ENCODE assay signal across 8 mouse cellular contexts in the genomic region with DNA sequence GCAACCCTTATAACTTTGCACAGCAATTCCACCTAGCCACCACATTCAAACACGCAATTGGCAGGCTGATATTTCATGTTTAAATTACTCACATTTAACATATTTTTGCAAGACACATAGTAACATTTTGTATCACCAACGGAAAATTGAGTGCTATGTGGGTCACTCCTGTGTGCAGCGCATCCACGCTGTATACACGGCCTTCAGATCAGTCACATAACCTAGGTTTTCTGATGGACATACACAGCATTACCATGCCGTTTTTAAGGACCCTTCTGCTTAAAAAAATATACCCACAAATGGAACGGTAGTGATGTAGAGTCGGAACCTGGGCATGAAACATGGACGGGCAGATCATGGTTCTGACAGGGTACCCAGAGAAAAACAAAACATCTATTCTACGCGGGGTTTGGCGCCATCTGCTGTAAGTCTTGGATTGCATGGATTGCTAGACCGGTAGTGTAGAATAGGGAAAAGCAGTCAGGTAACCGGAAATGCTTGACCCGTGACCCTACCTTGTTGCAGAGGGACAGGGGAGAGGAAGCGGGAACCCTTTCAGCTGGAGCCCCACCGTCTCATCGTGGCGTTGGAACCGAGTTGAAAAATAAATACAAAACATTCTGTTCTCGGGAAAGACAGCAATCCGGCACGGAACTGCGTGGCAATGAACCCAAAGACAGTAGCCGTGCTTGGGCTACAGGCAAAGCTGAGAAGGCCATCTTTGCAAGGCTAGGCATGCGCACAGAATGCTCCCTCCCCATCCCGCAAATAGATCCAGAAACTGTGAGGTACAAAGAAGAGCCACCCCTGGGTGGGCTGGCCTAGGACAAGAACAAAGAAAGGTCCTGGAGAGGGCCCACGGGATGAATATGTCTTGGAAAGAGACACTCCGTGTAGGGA. TPM values are rescaled to one million over a fixed set of nuclear protein-coding genes. Genes with fewer than 3 reads are reported as not detected.
DNase-seq lines count a peak whose midpoint lies in the region; ATAC-seq and TF ChIP-seq lines count a peak whose summit lies in the region.

No protein-coding gene starts in this region.

- ATAC-seq in embryonic facial prominence, embryonic 13.5 days (ENCODE audit: insufficient number of reproducible peaks, insufficient read depth, low FRiP score, low TSS enrichment, low read depth) = no peak
- no peak for ATAC-seq in heart, embryonic 14.5 days (ENCODE audit: insufficient number of reproducible peaks, insufficient read depth, low FRiP score, low read depth)
- ATAC-seq in kidney, postnatal 0 days (replicated peaks; ENCODE audit: low FRiP score, low read depth) = peak; percentile 65
- peak; percentile 60; the same call in 1 of the 2 replicates for ATAC-seq in limb, embryonic 14.5 days (ENCODE audit: low FRiP score, low read depth)

- H3K27ac ChIP-seq in embryonic facial prominence, embryonic 13.5 days = no peak overlapping the region
- no peak overlapping the region for H3K27ac ChIP-seq in heart, embryonic 14.5 days (replicated peaks in 1 of 2; ENCODE audit: control insufficient read depth in 1 of 2, insufficient read depth in 1 of 2, low read depth in 2 of 2, low read length in 2 of 2)
- no peak overlapping the region for H3K27ac ChIP-seq in kidney, postnatal 0 days
- H3K27ac ChIP-seq in limb, embryonic 14.5 days (replicated peaks; ENCODE audit: low read depth, low read length) = no peak overlapping the region

- H3K36me3 ChIP-seq in C2C12 (ENCODE audit: control insufficient read depth, insufficient read depth) = no peaks in the 10 kb centered on the region
- H3K36me3 ChIP-seq in embryonic facial prominence, embryonic 13.5 days = no peaks in the 10 kb centered on the region
- H3K36me3 ChIP-seq in heart, embryonic 14.5 days (ENCODE audit: control insufficient read depth, insufficient read depth, low read length) = no peaks in the 10 kb centered on the region
- H3K36me3 ChIP-seq in kidney, postnatal 0 days (ENCODE audit: insufficient read depth, low read length) = no peaks in the 10 kb centered on the region
- no peaks in the 10 kb centered on the region for H3K36me3 ChIP-seq in limb, embryonic 14.5 days (ENCODE audit: control insufficient read depth, insufficient read depth, low read length)

- no peak overlapping the region for H3K4me3 ChIP-seq in C2C12 (ENCODE audit: insufficient read depth, poor library complexity, severe bottlenecking)
- no peak overlapping the region for H3K4me3 ChIP-seq in embryonic facial prominence, embryonic 13.5 days
- peak overlapping the region in 1 of 2 experiments; percentile 6; a peak in 2 of 4 replicates for H3K4me3 ChIP-seq in heart, embryonic 14.5 days (ENCODE audit: control insufficient read depth in 1 of 2, insufficient read depth in 1 of 2, low read depth in 1 of 2, low read length in 2 of 2)
- H3K4me3 ChIP-seq in kidney, postnatal 0 days (replicated peaks; ENCODE audit: low read depth, low read length) = no peak overlapping the region
- H3K4me3 ChIP-seq in limb, embryonic 14.5 days (replicated peaks; ENCODE audit: low read length) = no peak overlapping the region

- no peaks in the 10 kb centered on the region for H3K79me2 ChIP-seq in C2C12 (ENCODE audit: control insufficient read depth, insufficient read depth)

- no peak for TF ChIP-seq POLR2A in limb, embryonic 14.5 days (IDR thresholded peaks at IDR 0.05; ENCODE audit: borderline replicate concordance, extremely low read depth, insufficient read depth, insufficient read length)

- no peaks in the 10 kb centered on the region for H3K27me3 ChIP-seq in C2C12 (ENCODE audit: control insufficient read depth, insufficient read depth, insufficient read length)
- peaks cover 4% of the 10 kb centered on the region for H3K27me3 ChIP-seq in embryonic facial prominence, embryonic 13.5 days
- no peaks in the 10 kb centered on the region for H3K27me3 ChIP-seq in heart, embryonic 14.5 days (ENCODE audit: control insufficient read depth, insufficient read depth, low read length)
- H3K27me3 ChIP-seq in kidney, postnatal 0 days (ENCODE audit: insufficient read depth, low read length) = no peaks in the 10 kb centered on the region
- H3K27me3 ChIP-seq in limb, embryonic 14.5 days (ENCODE audit: control insufficient read depth, insufficient read depth, low read length) = no peaks in the 10 kb centered on the region

- H3K4me1 ChIP-seq in embryonic facial prominence, embryonic 13.5 days = no peaks in the 10 kb centered on the region
- peaks cover 0 to 4% of the 10 kb centered on the region in 2 experiments; a peak in 1 of 4 replicates for H3K4me1 ChIP-seq in heart, embryonic 14.5 days (ENCODE audit: control insufficient read depth in 2 of 2, insufficient read depth in 2 of 2, low read length in 2 of 2)
- H3K4me1 ChIP-seq in kidney, postnatal 0 days (replicated peaks; ENCODE audit: insufficient read depth, low read length) = no peaks in the 10 kb centered on the region
- H3K4me1 ChIP-seq in limb, embryonic 14.5 days (ENCODE audit: control insufficient read depth, insufficient read depth, low read length) = no peaks in the 10 kb centered on the region

- no peak overlapping the region for H3K9ac ChIP-seq in embryonic facial prominence, embryonic 13.5 days
- peak overlapping the region; percentile 41; the same call in 1 of the 2 replicates for H3K9ac ChIP-seq in heart, embryonic 14.5 days (ENCODE audit: low read length)
- H3K9ac ChIP-seq in kidney, postnatal 0 days (ENCODE audit: low read depth, low read length) = no peak overlapping the region
- no peak overlapping the region for H3K9ac ChIP-seq in limb, embryonic 14.5 days (ENCODE audit: low read depth, low read length, severe bottlenecking)

- H3ac ChIP-seq in C2C12 (ENCODE audit: control insufficient read depth, insufficient read length, low read depth) = no peak overlapping the region

- 41% methylated on average over 29 of the region's 29 CpGs for WGBS in embryonic facial prominence, embryonic 13.5 days
- 36% methylated on average over 29 of the region's 29 CpGs for WGBS in heart, embryonic 14.5 days
- WGBS in kidney, postnatal 0 days = 44% methylated on average over 29 of the region's 29 CpGs
- WGBS in limb, embryonic 14.5 days = 46% methylated on average over 29 of the region's 29 CpGs

- peak; percentile 81 for DNase-seq in adrenal gland, postnatal 10 days
- peak; percentile 76 for DNase-seq in kidney, postnatal 0 days (ENCODE audit: low spot score)
- DNase-seq in limb, embryonic 14.5 days (ENCODE audit: low spot score) = peak; percentile 64
- peak; percentile 60 for DNase-seq in neural tube, embryonic 10.5 days (ENCODE audit: extremely low spot score, low spot score)
- peak; percentile 66 for DNase-seq in thymus, postnatal 25 days

- H3K79me3 ChIP-seq in C2C12 (ENCODE audit: low read depth) = no peaks in the 10 kb centered on the region

- TF ChIP-seq CTCF in C2C12 (IDR thresholded peaks at IDR 0.05; ENCODE audit: control insufficient read depth, insufficient read depth, insufficient read length) = peak; percentile 43
- TF ChIP-seq CTCF in kidney, postnatal 0 days (IDR thresholded peaks at IDR 0.05; ENCODE audit: low read depth) = peak; percentile 88

- H3K9me3 ChIP-seq in embryonic facial prominence, embryonic 13.5 days = no peaks in the 10 kb centered on the region
- no peaks in the 10 kb centered on the region for H3K9me3 ChIP-seq in heart, embryonic 14.5 days (ENCODE audit: control insufficient read depth, low read length)
- H3K9me3 ChIP-seq in kidney, postnatal 0 days (replicated peaks; ENCODE audit: low read length) = no peaks in the 10 kb centered on the region
- no peaks in the 10 kb centered on the region for H3K9me3 ChIP-seq in limb, embryonic 14.5 days (ENCODE audit: control insufficient read depth, low read length)

- H3K4me2 ChIP-seq in embryonic facial prominence, embryonic 13.5 days = peak overlapping the region; percentile 41
- H3K4me2 ChIP-seq in heart, embryonic 14.5 days (ENCODE audit: low read length) = peak overlapping the region; percentile 53
- H3K4me2 ChIP-seq in kidney, postnatal 0 days (ENCODE audit: low read length) = peak overlapping the region; percentile 6; the same call in 1 of the 2 replicates
- no peak overlapping the region; the same call in 1 of the 2 replicates for H3K4me2 ChIP-seq in limb, embryonic 14.5 days (replicated peaks; ENCODE audit: low read depth, low read length, severe bottlenecking)

TF ChIP-seq in C2C12, 6 proteins besides CTCF, POLR2A, EP300 and RAD21 (continues in another document):
- TF ChIP-seq MAX (IDR thresholded peaks at IDR 0.05) (no peak), FOSL1 (IDR thresholded peaks at IDR 0.05; ENCODE audit: insufficient read depth, low read length, poor library complexity, severe bottlenecking) (no peak), USF1 (IDR thresholded peaks at IDR 0.05; ENCODE audit: low read depth) (no peak), MYOD1 (IDR thresholded peaks at IDR 0.05; ENCODE audit: control insufficient read depth, insufficient read length, low read depth) (no peak)

RNA-seq across cellular contexts. Expression of a gene that starts 16.5 kb away (rescaled TPM):
- polyA plus RNA-seq in C2C12 (2012; fragmentation: generic; extraction: Trizol) = not detected
- under 1 TPM; 0.12 to 0.21 TPM for total RNA-seq in adrenal gland, postnatal 10 days (2021)
- 0.39 TPM in 1 of 2 replicates, not detected in the other for polyA plus RNA-seq in embryonic facial prominence, embryonic 13.5 days (2015; fragmentation: Nextera tagmentation; extraction: Ambion mirVana)
- polyA plus RNA-seq in heart, embryonic 14.5 days (2014; fragmentation: Nextera tagmentation; extraction: Ambion mirVana) = not detected in 2 replicates
- polyA plus RNA-seq in kidney, postnatal 0 days (2015; fragmentation: Nextera tagmentation; extraction: Ambion mirVana) = 0.07 and 0.20 TPM in 2 replicates
- polyA plus RNA-seq in limb, embryonic 14.5 days (2012; rRNA removed) = 0.82 and 0.94 TPM in 2 replicates
- polyA plus RNA-seq in limb, embryonic 14.5 days (2014; fragmentation: Nextera tagmentation; extraction: Ambion mirVana) = not detected in 2 replicates

RNA-seq across cellular contexts. Expression of a gene that starts 24.4 kb away (rescaled TPM):
- 0.83 TPM for polyA plus RNA-seq in C2C12 (2012; fragmentation: generic; extraction: Trizol)
- under 1 TPM in 1 of 2 experiments, not detected in 1; 0.96 TPM for total RNA-seq in adrenal gland, postnatal 10 days (2021)
- not detected in 2 replicates for polyA plus RNA-seq in embryonic facial prominence, embryonic 13.5 days (2015; fragmentation: Nextera tagmentation; extraction: Ambion mirVana)
- polyA plus RNA-seq in heart, embryonic 14.5 days (2014; fragmentation: Nextera tagmentation; extraction: Ambion mirVana) = not detected in 2 replicates
- not detected in 2 replicates for polyA plus RNA-seq in kidney, postnatal 0 days (2015; fragmentation: Nextera tagmentation; extraction: Ambion mirVana)
- polyA plus RNA-seq in limb, embryonic 14.5 days (2012; rRNA removed) = not detected in 2 replicates
- not detected in 2 replicates for polyA plus RNA-seq in limb, embryonic 14.5 days (2014; fragmentation: Nextera tagmentation; extraction: Ambion mirVana)

RNA-seq across cellular contexts. Expression of a gene that starts 38.4 kb away (rescaled TPM):
- polyA plus RNA-seq in C2C12 (2012; fragmentation: generic; extraction: Trizol) = 5.4 TPM
- total RNA-seq in adrenal gland, postnatal 10 days (2021) = 10 to 100 TPM; 26.7 to 27.0 TPM
- 8.7 and 10.2 TPM in 2 replicates for polyA plus RNA-seq in embryonic facial prominence, embryonic 13.5 days (2015; fragmentation: Nextera tagmentation; extraction: Ambion mirVana)
- polyA plus RNA-seq in heart, embryonic 14.5 days (2014; fragmentation: Nextera tagmentation; extraction: Ambion mirVana) = 6.0 and 6.3 TPM in 2 replicates
- polyA plus RNA-seq in kidney, postnatal 0 days (2015; fragmentation: Nextera tagmentation; extraction: Ambion mirVana) = 19.4 and 19.7 TPM in 2 replicates
- 19.0 and 19.7 TPM in 2 replicates for polyA plus RNA-seq in limb, embryonic 14.5 days (2012; rRNA removed)
- polyA plus RNA-seq in limb, embryonic 14.5 days (2014; fragmentation: Nextera tagmentation; extraction: Ambion mirVana) = 16.9 and 17.5 TPM in 2 replicates

Comparison
In these comparisons a context has a peak if more than half of its experiments do, and no peak if none do; other contexts are left out.
1. ATAC-seq: peak in kidney, postnatal 0 days (single experiment) and limb, embryonic 14.5 days (single experiment); none in embryonic facial prominence, embryonic 13.5 days (single experiment) and heart, embryonic 14.5 days (single experiment).
2. Peak in every context shown above with its lines, with median percentiles within 50 percentile points of each other: DNase-seq.